ENCODE assay signal across 8 mouse cellular contexts in genomic region chr4:134914864-134915209, GRCm38 (mm10). TPM values are rescaled to one million over a fixed set of nuclear protein-coding genes. Genes with fewer than 3 reads are reported as not detected.
DNase-seq lines count a peak whose midpoint lies in the region; ATAC-seq and TF ChIP-seq lines count a peak whose summit lies in the region.

Tmem50a (minus strand) TSS chr4:134915024.

- H3K9ac ChIP-seq in CH12.LX (ENCODE audit: insufficient read depth, low read depth) = peak within 1 kb of the TSS; percentile 98
- H3K9ac ChIP-seq in heart, embryonic 14.5 days (ENCODE audit: low read length) = peak within 1 kb of the TSS; percentile 88
- H3K9ac ChIP-seq in liver, embryonic 13.5 days = peak within 1 kb of the TSS; percentile 94
- peak within 1 kb of the TSS; percentile 85 for H3K9ac ChIP-seq in stomach, embryonic 14.5 days (replicated peaks; ENCODE audit: low read depth, low read length)

- in situ Hi-C loops in CH12.LX (cut with MboI; ENCODE audit: low pct_ligation_motif_present, low pct_unique_long_range_greater_than_20kb, low sequenced_read_pairs) = no loop called here

- H3K79me2 ChIP-seq in CH12.LX (replicated peaks; ENCODE audit: control insufficient read depth, extremely low read depth, insufficient read depth, poor library complexity, severe bottlenecking) = peaks cover 14% of the 10 kb centered on the region

- WGBS in forebrain, embryonic 10.5 days = 0% methylated on average over 25 of the region's 25 CpGs
- 0% methylated on average over 25 of the region's 25 CpGs for WGBS in heart, embryonic 14.5 days
- under 1% methylated on average over 25 of the region's 25 CpGs for WGBS in liver, embryonic 13.5 days (ENCODE audit: insufficient replicate concordance)
- 0% methylated on average over 21 of the region's 25 CpGs for WGBS in stomach, embryonic 14.5 days

- H3K4me3 ChIP-seq in CH12.LX (replicated peaks in 1 of 3; ENCODE audit: low read depth in 2 of 3, low read length in 2 of 3, poor library complexity in 1 of 3) = peak within 1 kb of the TSS; percentile 75 to 100 (median 93)
- peak within 1 kb of the TSS; percentile 94 for H3K4me3 ChIP-seq in forebrain, embryonic 10.5 days
- peak within 1 kb of the TSS; percentile 58 to 78 for H3K4me3 ChIP-seq in heart, embryonic 14.5 days (ENCODE audit: control insufficient read depth in 1 of 2, insufficient read depth in 1 of 2, low read depth in 1 of 2, low read length in 2 of 2)
- H3K4me3 ChIP-seq in liver, embryonic 13.5 days (replicated peaks) = peak within 1 kb of the TSS; percentile 91
- peak within 1 kb of the TSS; percentile 94 for H3K4me3 ChIP-seq in stomach, embryonic 14.5 days (ENCODE audit: low read depth, low read length)

- H3K9me3 ChIP-seq in CH12.LX (replicated peaks; ENCODE audit: low read length) = no peaks in the 10 kb centered on the region
- peaks cover 5% of the 10 kb centered on the region; the same call in 1 of the 2 replicates for H3K9me3 ChIP-seq in forebrain, embryonic 10.5 days
- no peaks in the 10 kb centered on the region for H3K9me3 ChIP-seq in heart, embryonic 14.5 days (ENCODE audit: control insufficient read depth, low read length)
- no peaks in the 10 kb centered on the region; the same call in 1 of the 2 replicates for H3K9me3 ChIP-seq in liver, embryonic 13.5 days (replicated peaks)
- H3K9me3 ChIP-seq in stomach, embryonic 14.5 days (ENCODE audit: control insufficient read depth, low read depth, low read length) = no peaks in the 10 kb centered on the region

- H3K36me3 ChIP-seq in CH12.LX (replicated peaks in 1 of 2; ENCODE audit: control insufficient read depth in 1 of 2, insufficient read depth in 1 of 2, low read length in 1 of 2) = peaks cover 0 to 9% of the 10 kb centered on the region in 2 experiments
- peaks cover 28% of the 10 kb centered on the region for H3K36me3 ChIP-seq in forebrain, embryonic 10.5 days (replicated peaks)
- H3K36me3 ChIP-seq in heart, embryonic 14.5 days (ENCODE audit: control insufficient read depth, insufficient read depth, low read length) = peaks cover 15% of the 10 kb centered on the region
- peaks cover 34% of the 10 kb centered on the region for H3K36me3 ChIP-seq in liver, embryonic 13.5 days
- peaks cover 4% of the 10 kb centered on the region for H3K36me3 ChIP-seq in stomach, embryonic 14.5 days (ENCODE audit: control insufficient read depth, insufficient read depth, low read length)

- TF ChIP-seq EP300 in CH12.LX (IDR thresholded peaks at IDR 0.05; ENCODE audit: low read length) = no peak

- dilution Hi-C loops in CH12.LX (cut with MboI; ENCODE audit: extremely low pct_ligation_motif_present, extremely low pct_unique_long_range_greater_than_20kb, low sequenced_read_pairs) = no loop called here

- peaks cover 9 to 42% of the 10 kb centered on the region in 2 experiments for H3K4me1 ChIP-seq in CH12.LX (ENCODE audit: control insufficient read depth in 1 of 2, insufficient read depth in 2 of 2)
- peaks cover 25% of the 10 kb centered on the region for H3K4me1 ChIP-seq in forebrain, embryonic 10.5 days
- peaks cover 4 to 6% of the 10 kb centered on the region in 2 experiments; a peak in 3 of 4 replicates for H3K4me1 ChIP-seq in heart, embryonic 14.5 days (ENCODE audit: control insufficient read depth in 2 of 2, insufficient read depth in 2 of 2, low read length in 2 of 2)
- H3K4me1 ChIP-seq in liver, embryonic 13.5 days (replicated peaks) = peaks cover 63% of the 10 kb centered on the region
- H3K4me1 ChIP-seq in stomach, embryonic 14.5 days (ENCODE audit: control insufficient read depth, insufficient read depth, low read length) = peaks cover 8% of the 10 kb centered on the region; the same call in 1 of the 2 replicates

- peak; percentile 69 for TF ChIP-seq POLR2A in CH12.LX (IDR thresholded peaks at IDR 0.05; ENCODE audit: low read depth, low read length)

- TF ChIP-seq CTCF in CH12.LX (conservative IDR thresholded peaks at IDR 0.05 in 1 of 2, IDR thresholded peaks at IDR 0.05 in 1 of 2; ENCODE audit: low read depth in 2 of 2, low read length in 2 of 2) = no peak

- peak; percentile 93 for DNase-seq in CH12.LX (ENCODE audit: extremely low read depth)
- peak; percentile 93 for DNase-seq in c-Kit-positive CD71-negative TER-119-negative erythroid progenitor cells, embryonic 14.5 days (ENCODE audit: low read depth)
- peak; percentile 90 for DNase-seq in forebrain, embryonic 10.5 days (ENCODE audit: extremely low spot score, low spot score)
- peak; percentile 96 for DNase-seq in kidney, postnatal 14 days
- peak; percentile 97 for DNase-seq in liver, embryonic 13.5 days
- DNase-seq in natural killer cell, adult 2 months (ENCODE audit: low spot score in 2 of 2) = peak; percentile 93 to 95

- peak within 1 kb of the TSS; percentile 96 for H3K4me2 ChIP-seq in CH12.LX (ENCODE audit: insufficient read depth, low read depth, poor library complexity, severe bottlenecking)
- H3K4me2 ChIP-seq in heart, embryonic 14.5 days (ENCODE audit: low read length) = peak within 1 kb of the TSS; percentile 72
- peak within 1 kb of the TSS; percentile 89 for H3K4me2 ChIP-seq in liver, embryonic 13.5 days
- peak within 1 kb of the TSS; percentile 72 for H3K4me2 ChIP-seq in stomach, embryonic 14.5 days (replicated peaks; ENCODE audit: low read depth, low read length)

- TF ChIP-seq RAD21 in CH12.LX (IDR thresholded peaks at IDR 0.05; ENCODE audit: low read depth, low read length) = no peak

- H3K27me3 ChIP-seq in CH12.LX (replicated peaks) = no peaks in the 10 kb centered on the region
- no peaks in the 10 kb centered on the region for H3K27me3 ChIP-seq in forebrain, embryonic 10.5 days (ENCODE audit: poor library complexity, severe bottlenecking)
- H3K27me3 ChIP-seq in heart, embryonic 14.5 days (ENCODE audit: control insufficient read depth, insufficient read depth, low read length) = no peaks in the 10 kb centered on the region
- H3K27me3 ChIP-seq in liver, embryonic 13.5 days = no peaks in the 10 kb centered on the region
- H3K27me3 ChIP-seq in stomach, embryonic 14.5 days (ENCODE audit: control insufficient read depth, insufficient read depth, low read length) = no peaks in the 10 kb centered on the region

- peak; percentile 86 for ATAC-seq in heart, embryonic 14.5 days (ENCODE audit: insufficient number of reproducible peaks, insufficient read depth, low FRiP score, low read depth)
- ATAC-seq in liver, embryonic 13.5 days (ENCODE audit: low read depth) = peak; percentile 93
- ATAC-seq in stomach, embryonic 14.5 days (ENCODE audit: insufficient number of reproducible peaks, insufficient read depth, low FRiP score, low read depth) = peak; percentile 93

- peak within 1 kb of the TSS; percentile 94 for H3K27ac ChIP-seq in CH12.LX (ENCODE audit: insufficient read depth, low read depth)
- H3K27ac ChIP-seq in forebrain, embryonic 10.5 days = peak within 1 kb of the TSS; percentile 91
- peak within 1 kb of the TSS; percentile 28 to 88 for H3K27ac ChIP-seq in heart, embryonic 14.5 days (replicated peaks in 1 of 2; ENCODE audit: control insufficient read depth in 1 of 2, insufficient read depth in 1 of 2, low read depth in 2 of 2, low read length in 2 of 2)
- peak within 1 kb of the TSS; percentile 100 for H3K27ac ChIP-seq in liver, embryonic 13.5 days
- peak within 1 kb of the TSS; percentile 88 for H3K27ac ChIP-seq in stomach, embryonic 14.5 days (ENCODE audit: low read length)

TF ChIP-seq in CH12.LX, 34 proteins besides CTCF, POLR2A, EP300 and RAD21 (continues in another document):
- no peak for TF ChIP-seq PAX5 (IDR thresholded peaks at IDR 0.05; ENCODE audit: low read length)
- TF ChIP-seq HCFC1 (IDR thresholded peaks at IDR 0.05; ENCODE audit: low read depth, low read length) = peak; percentile 57
- no peak for TF ChIP-seq KAT2A (IDR thresholded peaks at IDR 0.05; ENCODE audit: insufficient replicate concordance, low read length)
- TF ChIP-seq ZC3H11A (IDR thresholded peaks at IDR 0.05; ENCODE audit: low read depth, low read length) = no peak
- no peak for TF ChIP-seq UBTF (IDR thresholded peaks at IDR 0.05; ENCODE audit: low read depth, low read length)
- TF ChIP-seq ETS1 (conservative IDR thresholded peaks at IDR 0.05; ENCODE audit: low read depth, low read length) = no peak
- no peak for TF ChIP-seq MEF2A (IDR thresholded peaks at IDR 0.05; ENCODE audit: borderline replicate concordance, low read depth, low read length)
- TF ChIP-seq IRF4 (IDR thresholded peaks at IDR 0.05; ENCODE audit: low read depth, low read length) = no peak
- TF ChIP-seq JUN (IDR thresholded peaks at IDR 0.05; ENCODE audit: insufficient read depth, low read depth, low read length) = no peak
- TF ChIP-seq ZMIZ1 (IDR thresholded peaks at IDR 0.05; ENCODE audit: low read depth, low read length) = 0 out of 2 replicates have a peak, but pooled peaks have one; percentile 9
- TF ChIP-seq NELFE (IDR thresholded peaks at IDR 0.05; ENCODE audit: low read depth, low read length) = peak; percentile 67
- no peak for TF ChIP-seq GABPA (IDR thresholded peaks at IDR 0.05; ENCODE audit: insufficient replicate concordance, low read depth, low read length)
- TF ChIP-seq MAZ (IDR thresholded peaks at IDR 0.05; ENCODE audit: low read depth, low read length) = no peak
- no peak for TF ChIP-seq POLR2AphosphoS2 (IDR thresholded peaks at IDR 0.05; ENCODE audit: low read depth, low read length)
- no peak for TF ChIP-seq JUND (conservative IDR thresholded peaks at IDR 0.05; ENCODE audit: low read depth, low read length)
- TF ChIP-seq MAX (IDR thresholded peaks at IDR 0.05; ENCODE audit: low read length) = no peak
- TF ChIP-seq ZNF384 (IDR thresholded peaks at IDR 0.05; ENCODE audit: low read depth, low read length) = no peak
- no peak for TF ChIP-seq CHD1 (IDR thresholded peaks at IDR 0.05; ENCODE audit: low read depth, low read length)
- TF ChIP-seq SMC3 (IDR thresholded peaks at IDR 0.05; ENCODE audit: low read depth, low read length) = no peak
- no peak for TF ChIP-seq E2F4 (IDR thresholded peaks at IDR 0.05; ENCODE audit: insufficient replicate concordance, low read depth, low read length)
- no peak for TF ChIP-seq MAFK (IDR thresholded peaks at IDR 0.05; ENCODE audit: insufficient replicate concordance, low read length)
- TF ChIP-seq BHLHE40 (IDR thresholded peaks at IDR 0.05; ENCODE audit: low read depth, low read length) = no peak
- peak; percentile 95 for TF ChIP-seq NRF1 (IDR thresholded peaks at IDR 0.05; ENCODE audit: low read depth, low read length)

RNA-seq across cellular contexts. Expression of gene Tmem50a, which starts in this region (rescaled TPM):
- total RNA-seq in CH12.LX (2012; rRNA removed) = 84.8 and 95.8 TPM in 2 replicates
- 131 and 132 TPM in 2 replicates for total RNA-seq in CH12.LX (2014; rRNA removed)
- 114 and 133 TPM in 2 replicates for polyA plus RNA-seq in CH12.LX (2012; ENCODE audit: insufficient read length, low read depth)
- 107 and 112 TPM in 2 replicates for polyA plus RNA-seq in forebrain, embryonic 10.5 days (2016; fragmentation: Nextera tagmentation; extraction: Ambion mirVana)
- 148 and 167 TPM in 2 replicates for polyA plus RNA-seq in heart, embryonic 14.5 days (2014; fragmentation: Nextera tagmentation; extraction: Ambion mirVana)
- polyA plus RNA-seq in liver, embryonic 13.5 days (2015; fragmentation: Nextera tagmentation; extraction: Ambion mirVana) = 83.1 and 92.7 TPM in 2 replicates
- 180 and 186 TPM in 2 replicates for polyA plus RNA-seq in stomach, embryonic 14.5 days (2014; fragmentation: Nextera tagmentation; extraction: Ambion mirVana)

Comparison
In these comparisons a context has a peak if more than half of its experiments do, and no peak if none do; other contexts are left out.
1. Peak in every context shown above with its lines: DNase-seq, ATAC-seq, H3K4me3 ChIP-seq and H3K27ac ChIP-seq.